Mouse (Mus musculus) gastrocnemius, postnatal 36 days (tissue): Measurements from ENCODE around the gene Sema6b. TPM values are rescaled to one million over a fixed set of nuclear protein-coding genes. Genes with fewer than 3 reads are reported as not detected.

Experiments
- DNase-seq, 2 experiments: peaks; one replicate each; pipeline ENCODE4 v3.0.0; 2022
- intact Hi-C: fragments of 180-260 bp; cut with DNase I; formaldehyde crosslinking; loops from one replicate; pipeline ENCODE4 v1.15.1; 2025
- total RNA-seq, 2 experiments: library from RNA; stranded (reverse); gene quantifications; 2 replicates each; pipeline ENCODE4 v1.2.3; 2021

Sema6b gene
- total RNA-seq, 2 experiments from 2014 or later: 2.8 to 2.9 TPM

DNA sequence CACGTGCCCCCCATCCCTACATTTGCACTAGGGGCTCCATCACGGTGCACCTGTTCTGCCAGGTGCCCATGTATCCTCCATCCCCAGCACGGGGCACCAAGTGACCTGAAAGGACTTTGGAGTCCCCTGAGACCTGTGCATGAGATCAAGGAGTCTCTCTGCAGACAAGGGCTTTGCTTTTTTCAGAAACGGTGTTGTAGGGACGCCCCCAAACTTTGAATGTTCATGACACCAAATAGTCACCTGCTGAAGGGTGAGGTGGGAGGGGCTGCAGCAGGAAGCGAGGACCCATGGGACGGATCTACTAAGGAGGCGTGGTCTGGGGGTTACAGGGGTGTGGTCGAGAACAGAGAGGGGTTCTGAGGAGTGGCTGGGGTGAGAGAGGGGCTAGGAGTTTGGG lies 8.1 kb upstream of the Sema6b start:
- intact Hi-C loops: no loop called here
- no peak for DNase-seq

DNA sequence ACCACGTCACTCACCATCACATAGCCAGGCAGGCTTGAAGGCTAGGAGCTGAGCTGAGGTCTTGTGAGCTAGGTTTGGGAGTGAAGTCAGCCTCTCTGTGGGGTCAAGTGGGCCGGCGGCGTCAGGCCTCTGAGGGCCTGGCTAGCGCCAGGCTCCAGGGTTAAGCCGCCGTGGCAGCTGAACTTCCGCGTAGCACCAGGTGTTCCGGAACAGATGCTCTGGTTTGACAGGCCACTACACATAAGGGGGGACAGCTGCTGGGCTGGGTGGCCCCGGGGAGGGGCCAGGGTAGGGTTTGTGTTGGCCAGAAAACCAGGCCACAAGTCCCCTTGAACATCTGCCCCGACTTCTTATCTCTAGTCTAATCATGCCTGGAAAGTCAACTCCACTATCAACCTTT lies 7.3 kb upstream of the Sema6b start:
- DNase-seq: no peak
- intact Hi-C loops: no loop called here

DNA sequence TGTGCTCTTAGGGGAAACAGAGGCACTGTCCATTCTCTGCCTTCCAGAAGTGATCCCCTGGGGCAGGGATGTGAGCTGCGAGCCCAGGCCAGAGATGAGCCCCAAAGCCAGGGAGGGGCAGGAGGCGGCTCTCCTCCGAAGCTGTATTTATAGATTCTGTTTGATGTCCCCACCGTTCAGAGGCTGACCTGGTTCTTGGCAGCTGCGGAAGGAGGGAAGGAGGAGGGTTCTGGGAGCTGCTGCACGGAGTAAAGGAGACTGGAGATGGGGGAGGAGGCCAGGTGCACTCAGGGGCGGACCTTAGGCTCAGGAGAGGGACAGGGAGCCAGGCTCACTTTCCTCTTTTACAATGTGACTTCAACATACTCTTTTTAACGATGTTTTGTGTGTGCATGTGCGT lies 6.0 kb upstream of the Sema6b start:
- intact Hi-C loops: no loop called here
- no peak for DNase-seq

DNA sequence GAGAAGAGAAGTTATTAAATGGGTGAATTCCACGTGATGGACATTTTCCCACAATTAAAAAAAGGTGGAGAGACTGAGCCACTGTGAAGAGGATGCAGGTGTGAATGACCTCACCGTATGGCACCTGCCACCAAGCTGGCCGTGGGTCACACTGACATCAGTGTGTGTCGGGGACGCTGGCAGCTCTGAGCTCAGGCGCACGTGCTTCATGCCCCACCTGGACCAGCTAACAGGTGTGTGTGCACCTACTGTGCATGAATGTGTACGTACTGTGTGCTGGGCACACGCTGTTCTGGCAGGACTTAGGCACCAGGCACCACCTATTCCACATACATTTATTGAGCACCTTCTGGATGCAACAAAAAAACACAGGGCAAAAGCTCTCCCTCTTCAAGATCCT lies 4.4 kb upstream of the Sema6b start:
- intact Hi-C loops: no loop called here
- no peak for DNase-seq

DNA sequence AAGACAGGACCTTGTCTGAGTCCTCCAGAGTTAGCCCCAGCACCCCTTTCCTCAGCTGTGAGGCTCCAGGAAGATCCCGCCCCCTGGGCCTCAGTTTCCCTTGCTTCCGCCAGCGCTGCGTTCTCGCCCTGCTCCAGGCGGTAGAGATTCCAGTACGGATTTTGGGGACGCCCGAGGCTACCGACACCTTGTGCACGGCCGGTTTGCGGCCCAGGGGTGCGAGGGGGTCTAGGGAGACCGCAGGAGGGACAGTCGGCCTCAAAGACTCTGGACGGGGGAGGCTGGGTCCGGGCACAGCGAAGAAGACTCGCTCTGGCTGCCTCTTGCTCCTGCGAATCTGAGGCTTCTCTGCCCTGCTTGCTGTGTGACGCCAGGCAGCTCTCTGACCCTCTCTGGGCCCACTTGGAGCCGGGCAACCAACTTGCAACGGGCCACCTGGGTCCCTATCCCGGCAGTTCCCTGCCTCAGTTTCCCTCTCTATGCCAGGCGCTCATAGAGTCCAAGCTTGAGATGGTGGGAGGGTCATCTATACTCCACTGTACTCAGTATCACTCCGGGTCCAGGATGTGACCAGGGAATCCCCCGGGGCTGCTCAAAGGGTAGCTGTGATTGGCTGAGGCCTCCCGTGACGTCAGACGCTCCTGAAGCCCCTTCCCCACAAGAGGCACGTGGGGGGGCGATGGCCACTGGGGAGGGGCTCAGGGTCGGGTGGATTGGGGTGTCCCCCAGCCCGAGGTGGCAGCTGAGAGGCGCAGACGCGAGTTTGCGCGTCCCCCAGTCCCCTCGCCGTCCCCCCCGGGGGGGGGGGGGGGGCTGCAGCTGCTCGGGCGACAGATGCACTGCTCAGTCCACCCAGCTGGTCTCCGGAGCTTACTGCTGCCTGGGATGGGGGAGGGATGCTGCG lies 1.8 kb upstream of the Sema6b start:
- intact Hi-C loops: loop anchor here (2.0 kb wide), 1 partner anchor 17 kb away; no protein-coding TSS in a partner anchor
- DNase-seq: no peak

DNA sequence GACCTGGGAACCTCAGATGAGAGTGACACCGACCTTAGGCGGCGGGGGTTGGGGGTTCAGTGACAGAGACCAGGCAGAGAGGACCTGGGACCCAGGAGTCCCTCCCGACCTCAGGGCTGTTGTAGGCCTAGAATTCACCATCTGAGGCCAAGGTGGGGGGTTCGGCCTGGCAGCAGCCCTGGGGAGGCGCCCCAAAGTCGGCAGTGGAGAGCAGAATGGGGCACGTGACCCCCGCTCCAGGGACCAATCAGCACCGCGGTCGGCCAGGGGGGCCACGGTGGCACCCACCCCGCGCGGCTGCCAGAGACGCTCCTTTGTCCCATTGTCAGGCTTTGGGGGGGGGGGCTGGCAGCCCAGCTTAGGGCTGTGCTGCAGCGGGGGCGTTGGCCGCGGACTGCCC lies 788 bp downstream of the Sema6b start:
- DNase-seq: no peak
- intact Hi-C loops: no loop called here

DNA sequence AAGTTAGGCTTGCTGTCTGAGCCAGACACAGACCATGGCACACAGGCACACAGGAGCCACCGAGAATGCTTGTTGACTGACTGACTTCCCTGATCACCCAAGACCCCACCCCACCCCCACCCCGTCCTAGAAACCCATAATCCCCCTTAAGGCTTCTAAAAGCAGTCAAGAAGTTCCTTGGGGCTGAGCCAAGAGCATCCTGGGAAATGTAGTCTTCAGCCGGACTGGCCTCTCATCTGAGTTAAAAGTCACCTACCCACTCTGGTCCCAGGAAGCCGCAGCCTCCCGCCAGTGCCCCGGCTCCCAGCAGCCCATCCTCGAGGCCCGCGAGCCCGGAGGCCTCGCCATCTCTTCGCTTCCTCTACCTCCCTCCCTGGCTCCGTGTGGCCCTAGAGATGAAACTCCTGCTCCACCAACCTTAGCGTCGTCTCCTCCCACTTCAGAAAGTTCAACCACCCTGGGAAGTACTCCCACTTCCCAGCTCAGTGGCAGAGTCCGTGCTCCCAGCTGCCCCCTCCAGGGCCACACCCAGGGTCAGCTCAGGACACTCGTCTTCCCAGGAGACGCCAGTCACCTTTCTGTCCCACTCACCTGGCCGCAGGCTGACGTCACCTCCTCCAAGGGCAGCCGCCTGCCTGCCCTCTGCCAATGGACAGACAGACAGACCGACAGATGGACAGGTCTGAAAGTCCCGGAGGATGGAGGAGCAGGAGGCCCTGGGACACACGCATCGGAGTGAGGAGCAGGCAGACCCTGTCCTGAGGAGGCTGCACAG lies 2.1 kb downstream of the Sema6b start:
- DNase-seq: no peak
- intact Hi-C loops: no loop called here

DNA sequence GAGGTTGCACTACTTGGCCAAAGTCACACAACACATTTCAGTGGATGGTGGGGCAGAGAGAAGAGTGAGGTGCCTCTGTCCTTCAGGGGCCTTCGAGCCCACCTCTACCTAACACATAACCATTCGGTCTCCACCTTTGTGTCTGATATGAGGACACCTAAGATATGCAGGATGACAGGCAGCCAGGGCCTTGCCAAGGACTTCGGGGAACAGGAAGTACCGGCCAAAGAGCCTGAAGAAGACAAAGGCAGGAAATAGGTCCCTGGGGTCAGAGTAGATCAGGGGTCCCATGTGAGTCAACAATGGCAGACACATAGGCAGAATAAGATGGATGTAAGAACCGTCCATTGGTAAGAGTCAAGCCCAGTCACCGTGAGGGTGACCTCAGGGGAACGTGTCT lies 3.6 kb downstream of the Sema6b start:
- intact Hi-C loops: no loop called here
- DNase-seq: no peak

DNA sequence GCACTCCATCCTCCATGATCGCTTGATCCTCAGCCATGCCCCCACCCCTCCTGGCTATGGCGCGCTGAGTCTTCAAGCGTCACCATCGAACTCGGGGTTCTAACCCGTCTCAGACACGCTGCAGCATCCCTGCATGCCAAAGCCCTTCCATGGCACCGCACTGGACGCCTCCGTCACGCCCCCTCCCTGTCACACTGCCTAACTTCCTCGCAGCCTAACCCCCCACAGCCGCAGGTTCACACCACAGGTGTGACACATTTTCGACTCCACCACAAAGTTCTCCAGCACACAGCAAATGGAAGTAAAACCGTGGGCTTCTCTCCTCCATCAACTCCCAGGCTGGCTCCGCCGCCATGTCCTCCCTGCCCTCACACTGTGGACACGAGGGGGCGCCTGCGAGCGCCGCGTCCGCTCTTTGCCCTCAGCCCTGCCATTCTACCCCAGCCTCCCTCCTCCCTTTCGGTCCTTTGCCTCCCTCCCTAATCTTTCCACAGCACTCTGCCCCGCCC lies 5.6 kb downstream of the Sema6b start:
- DNase-seq: peak; percentile 64 to 67
- intact Hi-C loops: loop anchor here (5.0 kb wide), 1 partner anchor 213 kb away; no protein-coding TSS in a partner anchor

DNA sequence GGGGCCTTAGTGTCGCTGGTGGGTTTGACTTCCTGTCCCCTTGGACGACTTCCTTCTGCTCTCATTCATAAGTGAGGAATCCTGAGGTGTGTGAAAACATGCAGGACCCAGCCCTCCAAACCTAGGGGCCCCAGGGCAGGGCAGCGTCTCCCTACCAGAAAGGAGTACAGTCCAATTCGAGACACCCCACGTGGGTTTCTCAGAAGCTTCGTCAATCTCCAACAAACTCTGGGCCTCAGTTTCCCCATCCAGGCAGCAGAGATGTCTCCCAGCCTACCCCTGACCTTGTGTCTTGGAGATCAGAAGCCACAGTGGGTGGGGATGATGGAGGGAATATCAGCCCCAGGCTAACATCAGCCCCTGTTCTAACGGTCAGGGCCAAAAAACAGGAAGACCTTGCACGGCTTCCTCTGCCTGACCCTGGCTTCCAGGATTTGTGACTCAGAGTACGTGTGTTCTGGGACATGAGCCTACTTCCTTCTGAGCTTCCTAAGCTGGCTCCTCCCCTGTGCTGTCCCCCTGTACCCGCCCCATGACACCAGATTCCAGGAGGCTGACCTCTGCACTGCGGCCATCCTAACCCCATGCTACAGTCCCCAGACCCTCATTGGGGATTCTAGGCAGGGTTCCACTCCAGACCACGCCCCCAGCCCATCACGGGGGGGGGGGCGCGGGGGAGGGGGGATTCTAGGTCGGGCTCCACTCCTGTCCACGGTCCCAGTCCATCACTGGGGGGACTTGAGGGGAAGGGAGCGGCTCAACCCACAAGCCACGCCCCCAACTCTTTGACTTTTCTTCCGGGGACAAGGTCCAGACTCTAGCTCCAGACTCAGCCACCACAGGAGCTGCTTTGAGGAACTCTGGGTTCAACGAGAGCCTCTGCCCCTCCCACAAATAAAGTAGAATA lies 6.4 kb downstream of the Sema6b start:
- intact Hi-C loops: loop anchor here (2.0 to 5.0 kb wide), 2 partner anchors 25 to 214 kb away; no protein-coding TSS in a partner anchor
- DNase-seq: peak; percentile 59 to 66

DNA sequence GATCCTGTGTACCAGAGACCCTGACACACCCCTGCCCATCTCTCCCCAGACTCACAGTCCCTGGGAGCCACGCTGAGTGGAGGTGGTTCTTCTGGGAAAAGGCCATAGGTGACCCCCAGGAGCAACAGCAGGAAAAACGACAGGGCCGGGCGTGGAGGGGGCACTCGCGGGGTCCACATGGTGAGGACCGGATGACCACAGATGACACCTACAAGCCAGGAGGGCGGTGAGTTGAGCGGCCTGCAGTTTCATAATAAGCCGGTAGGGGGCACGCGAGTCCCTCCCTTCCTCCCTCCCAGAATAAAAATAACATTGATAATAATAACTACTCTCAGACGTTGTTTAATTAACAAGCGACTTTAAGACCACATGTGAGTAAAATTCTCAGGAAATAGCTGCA lies 7.5 kb downstream of the Sema6b start:
- intact Hi-C loops: loop anchor here (2.0 to 5.0 kb wide), 2 partner anchors 26 to 215 kb away; no protein-coding TSS in a partner anchor
- DNase-seq: peak in 1 of 2 experiments; percentile 65

DNA sequence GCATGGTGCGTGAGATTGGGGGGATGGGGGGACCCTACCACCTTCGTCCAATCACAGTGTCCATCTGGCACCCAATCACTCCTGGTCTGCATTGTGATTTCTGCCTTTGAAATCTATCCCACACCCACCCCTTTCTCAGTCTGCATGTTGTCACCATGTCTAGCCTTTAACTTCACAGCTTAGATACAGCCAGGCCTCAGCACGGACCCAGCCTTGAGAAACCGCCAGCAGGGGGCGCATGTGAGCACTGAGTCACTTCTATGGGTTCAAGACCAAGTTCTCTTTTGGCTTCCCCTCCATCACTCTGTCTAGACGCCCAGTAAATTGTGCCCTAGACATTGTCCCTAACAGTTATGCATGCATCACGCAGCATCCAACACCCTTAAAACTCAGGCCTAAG lies 8.3 kb downstream of the Sema6b start:
- DNase-seq: peak; percentile 57 to 66
- intact Hi-C loops: loop anchor here (2.0 to 5.0 kb wide), 3 partner anchors 27 to 215 kb away; no protein-coding TSS in a partner anchor

DNA sequence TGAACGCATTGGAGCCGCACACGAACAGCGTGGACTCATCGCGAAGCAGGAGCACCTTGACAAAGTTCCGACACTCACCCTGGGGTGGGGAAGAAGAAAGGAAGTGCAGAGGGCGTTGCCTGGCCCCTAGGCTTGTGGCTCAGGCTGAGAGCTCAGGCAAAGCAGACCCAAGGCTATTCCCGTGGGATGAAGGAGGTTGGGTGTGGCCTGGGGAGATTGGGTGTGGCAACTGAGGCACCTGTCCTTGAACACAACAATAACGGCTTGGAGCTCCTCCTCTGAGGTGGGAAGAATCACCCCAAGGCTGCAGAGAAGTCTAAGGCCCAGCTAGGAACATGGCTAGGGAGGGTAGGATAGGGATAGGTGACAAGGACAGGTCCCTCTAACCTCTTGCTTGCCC lies 9.0 kb downstream of the Sema6b start:
- intact Hi-C loops: loop anchor here (2.0 to 5.0 kb wide), 2 partner anchors 120 to 216 kb away; no protein-coding TSS in a partner anchor

DNA sequence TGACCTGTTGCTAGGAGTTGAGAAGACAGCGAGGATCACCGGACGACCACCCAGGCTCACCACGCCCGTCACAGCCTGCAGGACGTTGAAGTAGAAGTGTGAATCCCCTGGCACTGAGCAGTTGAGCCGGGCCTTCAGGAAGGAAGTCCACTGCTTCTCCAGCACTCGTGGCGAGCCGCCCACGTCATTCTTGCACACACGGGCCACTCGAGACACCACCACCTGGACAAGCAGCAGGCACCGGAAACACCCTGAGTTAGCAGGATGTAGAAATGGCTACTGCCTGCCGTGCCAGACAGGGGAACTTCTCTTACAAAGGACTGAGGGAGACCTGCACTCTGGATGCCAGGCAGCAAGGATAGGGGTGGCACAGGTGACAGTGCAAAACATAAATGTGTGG lies 11.9 kb downstream of the Sema6b start:
- intact Hi-C loops: no loop called here
- no peak for DNase-seq

More for the DNA sequence above, 9.0 kb downstream of the Sema6b start:
- DNase-seq: no peak

DNA sequence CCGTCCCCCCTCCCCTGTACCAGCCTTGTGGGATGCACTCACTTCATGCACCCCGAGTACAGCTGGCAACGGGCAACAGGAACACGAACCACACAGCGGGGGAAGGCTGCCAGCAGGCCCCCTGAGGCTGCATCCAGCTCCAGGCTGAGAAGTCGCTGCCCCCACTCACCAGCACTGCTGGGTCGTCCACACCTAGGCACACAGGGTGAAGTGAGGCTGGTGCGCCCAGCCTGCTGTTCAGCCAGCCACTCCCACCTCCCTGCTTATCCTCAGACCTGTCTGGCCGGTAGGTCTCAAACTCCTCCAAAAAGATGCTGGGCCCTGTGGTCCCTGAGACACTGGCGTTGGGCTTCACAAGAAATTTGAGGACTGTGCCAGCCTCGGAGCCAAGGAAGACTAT lies 14.0 kb downstream of the Sema6b start:
- intact Hi-C loops: no loop called here
- DNase-seq: no peak

DNA sequence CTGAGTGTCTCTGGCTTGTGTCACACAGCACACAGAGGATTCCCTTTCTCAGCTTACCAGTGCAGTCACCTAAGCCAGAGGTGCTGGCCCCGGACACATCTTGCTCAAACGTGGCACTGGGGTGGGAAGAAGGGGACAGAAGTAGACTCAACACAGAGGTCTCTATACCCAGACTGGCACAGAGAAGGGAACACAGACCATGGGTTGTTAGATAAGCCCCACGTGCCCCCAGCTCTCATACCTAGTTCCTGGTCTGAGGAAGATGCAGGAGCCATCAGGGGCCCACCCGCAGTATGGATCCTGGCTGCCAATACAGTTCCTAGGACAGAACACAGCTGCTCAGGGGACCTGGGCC lies 14.9 kb downstream of the Sema6b start:
- intact Hi-C loops: no loop called here

DNA sequence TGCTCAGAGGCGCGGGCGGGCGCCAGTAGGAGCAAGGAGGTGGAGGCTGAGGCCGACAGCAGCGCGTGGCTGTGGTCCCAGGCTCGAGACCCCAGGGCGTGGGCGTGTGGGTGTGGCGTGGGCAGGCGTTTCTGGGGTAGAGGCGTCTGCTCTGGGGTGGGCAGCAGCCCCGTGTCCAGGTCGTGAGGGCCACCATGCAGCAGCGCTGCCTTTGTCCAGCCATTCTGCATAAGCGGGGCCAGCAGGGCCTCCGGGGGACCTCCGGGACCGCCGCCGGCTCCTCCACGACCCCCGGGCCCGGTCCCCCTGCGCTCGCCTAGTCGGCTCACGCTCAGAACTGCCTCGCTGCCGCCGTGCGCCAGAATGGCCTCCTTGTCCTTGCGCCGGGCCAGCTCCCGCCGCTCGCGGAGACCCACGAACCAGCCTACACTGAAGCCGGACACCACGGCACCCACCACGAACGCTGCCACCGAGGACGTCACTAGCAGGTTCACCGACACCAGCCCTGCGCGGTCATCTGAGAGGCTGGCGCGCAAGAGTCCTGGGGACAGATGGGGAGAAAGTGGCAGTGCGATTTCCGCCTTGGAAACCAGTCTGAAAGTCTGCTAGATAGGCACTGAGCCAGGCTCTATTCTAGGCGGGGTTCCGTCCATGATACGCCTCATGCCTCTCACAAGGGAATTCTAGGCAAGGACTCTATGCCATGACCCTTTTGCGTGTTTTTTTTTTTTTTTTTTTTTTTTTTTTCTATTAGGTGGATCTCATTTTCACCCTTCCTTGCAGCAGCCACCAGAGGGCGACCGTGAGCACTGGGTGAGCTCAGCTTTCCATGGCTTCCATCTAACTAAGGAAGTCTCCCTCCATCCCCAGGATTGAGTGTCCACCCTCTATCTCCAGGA lies 15.5 kb downstream of the Sema6b start:
- no peak for DNase-seq
- intact Hi-C loops: no loop called here

More for the DNA sequence above, 14.9 kb downstream of the Sema6b start:
- DNase-seq: no peak

DNA sequence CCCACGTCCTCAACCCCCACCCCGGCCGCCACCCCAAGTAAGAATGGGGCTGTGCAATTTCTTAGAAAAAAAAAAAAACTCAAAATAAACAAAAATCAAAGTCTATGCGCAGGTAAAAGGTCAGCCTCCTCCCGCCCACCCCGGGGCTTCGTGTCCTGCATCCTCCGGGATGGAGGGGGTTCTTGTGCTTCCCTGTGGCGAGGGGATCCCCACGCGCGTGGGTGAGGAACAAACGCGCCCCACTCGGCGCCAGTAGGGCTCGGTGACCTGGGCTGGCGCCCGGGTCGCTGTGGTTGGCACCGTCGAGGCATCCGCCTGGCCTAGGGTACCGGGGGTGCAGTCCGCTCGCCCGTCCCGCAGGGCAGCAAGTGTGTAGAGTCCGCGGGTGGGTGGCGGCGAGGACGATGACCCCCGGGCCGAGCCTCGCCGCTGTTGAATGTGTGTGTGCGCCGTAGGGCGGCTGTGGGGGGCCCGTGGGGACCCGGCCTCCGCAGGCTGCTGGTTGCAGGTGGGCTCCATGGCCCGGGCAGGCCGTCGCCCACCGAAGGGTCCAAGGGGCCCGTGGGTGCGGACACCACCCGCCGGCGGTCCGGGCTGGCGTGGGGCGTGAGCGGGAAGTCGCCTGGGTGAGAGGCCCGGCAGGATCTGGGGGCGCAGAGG lies 16.3 kb downstream of the Sema6b start:
- intact Hi-C loops: no loop called here
- DNase-seq: no peak

DNA sequence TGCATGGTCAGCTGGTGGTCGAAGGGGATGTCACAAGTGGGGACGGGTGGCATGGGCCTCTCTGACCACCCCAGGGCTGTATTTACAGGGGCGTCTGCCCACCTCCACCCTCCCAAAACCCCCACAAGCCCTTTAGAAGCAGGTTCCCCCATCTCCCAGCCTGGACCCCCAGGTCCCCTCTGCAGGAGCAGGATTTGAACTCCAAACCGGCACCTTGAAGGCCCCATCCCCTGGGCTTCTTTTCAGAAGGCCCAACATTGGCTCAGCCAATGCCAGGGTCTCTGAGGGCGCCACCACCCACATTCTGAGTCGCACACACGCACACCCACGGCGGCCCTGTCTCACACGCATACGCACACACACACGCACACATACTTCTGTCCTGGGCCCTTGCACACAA lies 17.0 kb downstream of the Sema6b start:
- intact Hi-C loops: no loop called here
- DNase-seq: no peak
